Mouse (Mus musculus) adrenal gland, adult 18-20 months (tissue): ENCODE data around the gene Mettl21c. TPM values are rescaled to one million over a fixed set of nuclear protein-coding genes. Genes with fewer than 3 reads are reported as not detected.

Source experiments
- total RNA-seq, 2 experiments: library from RNA; stranded (reverse); gene quantifications; 1 replicate in 1 of 2; 2 replicates in 1 of 2; pipeline ENCODE4 v1.2.3; 2021

The Mettl21c gene
- total RNA-seq, 2 experiments from 2014 or later, result not detected

Other genes starting within 250 kb of the Mettl21c start
- gene Uxs1, start 192.2 kb downstream of the Mettl21c start, total RNA-seq, result 10 to 100 TPM; 48.0 to 59.3 TPM
- 10 to 100 TPM; 38.4 to 47.7 TPM for gene Tpp2, start 86.4 kb downstream of the Mettl21c start, total RNA-seq
- under 1 TPM in 1 of 2 experiments, not detected in 1; 0.03 TPM for gene Gm8251, start 41.9 kb upstream of the Mettl21c start, total RNA-seq
- gene Tex30, start 82.4 kb upstream of the Mettl21c start, total RNA-seq, result 10 to 100 TPM in 1 of 2 experiments, 1 to 10 TPM in 1; 9.5 to 10.2 TPM
- gene Kdelc1, start 98.8 kb upstream of the Mettl21c start, total RNA-seq, result 10 to 100 TPM; 10.8 to 15.9 TPM
- gene Bivm, start 98.9 kb upstream of the Mettl21c start, total RNA-seq, result 10 to 100 TPM; 14.6 to 15.9 TPM
- 10 to 100 TPM; 18.1 to 22.3 TPM for gene Ercc5, start 127.7 kb upstream of the Mettl21c start, total RNA-seq
- not detected for gene Mettl21e, start 198.9 kb upstream of the Mettl21c start, total RNA-seq